Mouse (Mus musculus): Measurements from ENCODE around the gene Svep1.

- TF ChIP-seq POLR2A (IDR thresholded peaks at IDR 0.05; ENCODE audit: borderline replicate concordance, extremely low read depth, low read depth, low read length): no peak
- no peak for TF ChIP-seq CTCF (IDR thresholded peaks at IDR 0.05; ENCODE audit: insufficient read depth, low read length)
Measured at GRCm38 (mm10) chr4:58077536-58077935, 129.1 kb downstream of the Svep1 start.
